Mouse (Mus musculus) heart, adult 2 months (tissue): Measurements from ENCODE around the gene Kel.

Source experiments
- CTCF ChIP-seq: fragments of 200-600 bp; IDR thresholded peaks from 2 replicates; pipeline ENCODE4 v1.8.1; 2022; ENCODE audit warnings: antibody characterized with exemption, mild to moderate bottlenecking, moderate library complexity
- POLR2A ChIP-seq: fragments of 200-500 bp; IDR thresholded peaks from 2 replicates; pipeline ENCODE4 v1.6.1; 2011; ENCODE audit warnings: mild to moderate bottlenecking, low read depth, low read length, control low read depth; ENCODE audit not compliant: insufficient read depth

DNA sequence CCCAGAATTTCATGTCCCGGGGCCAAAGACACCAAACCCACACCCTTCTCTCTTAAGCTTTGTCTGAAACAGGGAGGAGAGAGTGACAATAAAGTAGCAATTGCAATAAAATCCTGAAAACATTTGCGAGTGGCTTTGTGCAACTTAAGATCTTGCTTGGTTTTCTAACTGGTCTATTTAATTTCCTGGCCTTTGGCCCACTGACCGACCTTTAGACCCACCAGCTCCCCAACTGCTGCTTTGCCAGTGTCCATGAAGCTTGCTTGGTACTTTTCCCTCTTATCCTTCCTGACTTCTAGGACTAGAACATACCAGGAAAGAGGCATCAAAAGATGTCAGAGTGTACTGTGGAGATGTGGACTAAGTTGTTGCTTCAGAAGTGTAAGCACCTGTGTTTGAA lies 18.5 kb downstream of the Kel start:
- TF ChIP-seq CTCF (no peak), POLR2A (no peak)
